Mouse (Mus musculus): ENCODE results near the gene Zdbf2. TPM values are rescaled to one million over a fixed set of nuclear protein-coding genes. Genes with fewer than 3 reads are reported as not detected.

The Zdbf2 gene
- polyA plus RNA-seq, 1 experiment from 2014 or later = 3.1 TPM

GRCm38 (mm10) chr1:63252351-63253209 lies 20.5 kb upstream of the Zdbf2 start:
- Histone ChIP-seq H3K27ac (ENCODE audit: low read length) (no peak overlapping the region), H3K4me2 (replicated peaks; ENCODE audit: low read depth, low read length) (no peak overlapping the region), H3K4me1 (ENCODE audit: insufficient read depth, low read depth, low read length) (no peaks in the 10 kb centered on the region), H3K27me3 (replicated peaks; ENCODE audit: insufficient read depth, low read length) (peaks cover 66% of the 10 kb centered on the region), H3K4me3 (ENCODE audit: low read depth, low read length) (no peak overlapping the region), H3K9ac (replicated peaks; ENCODE audit: low read depth) (no peak overlapping the region), H3K36me3 (ENCODE audit: insufficient read depth, low read length) (no peaks in the 10 kb centered on the region), H3K9me3 (ENCODE audit: low read length) (peaks cover 4% of the 10 kb centered on the region; the same call in 1 of the 2 replicates)
- ATAC-seq (no peak), DNase-seq (ENCODE audit: low spot score) (peak; percentile 27)
- WGBS = 37% methylated on average over 24 of the region's 24 CpGs
- TF ChIP-seq EP300 (IDR thresholded peaks at IDR 0.05) (no peak), CTCF (IDR thresholded peaks at IDR 0.05) (peak; percentile 62)

- H3K4me1 ChIP-seq (ENCODE audit: insufficient read depth, low read depth, low read length) = no peaks in the 10 kb centered on the region
- H3K4me3 ChIP-seq (ENCODE audit: low read depth, low read length) = no peak overlapping the region
- H3K36me3 ChIP-seq (ENCODE audit: insufficient read depth, low read length) = no peaks in the 10 kb centered on the region
- DNase-seq (ENCODE audit: low spot score) = no peak
- 33% methylated on average over 5 of the region's 5 CpGs for WGBS
- TF ChIP-seq CTCF (IDR thresholded peaks at IDR 0.05) (no peak), EP300 (IDR thresholded peaks at IDR 0.05) (no peak)
- peaks cover 4% of the 10 kb centered on the region; the same call in 1 of the 2 replicates for H3K9me3 ChIP-seq (ENCODE audit: low read length)
- H3K27me3 ChIP-seq (replicated peaks; ENCODE audit: insufficient read depth, low read length) = peaks cover 60% of the 10 kb centered on the region
- no peak overlapping the region for H3K4me2 ChIP-seq (replicated peaks; ENCODE audit: low read depth, low read length)
- no peak for ATAC-seq
- no peak overlapping the region for H3K9ac ChIP-seq (replicated peaks; ENCODE audit: low read depth)
- no peak overlapping the region for H3K27ac ChIP-seq (ENCODE audit: low read length)
Measured at GRCm38 (mm10) chr1:63253291-63253690, 19.8 kb upstream of the Zdbf2 start.

- Histone ChIP-seq H3K4me3 (ENCODE audit: low read depth, low read length) (no peak overlapping the region), H3K36me3 (ENCODE audit: insufficient read depth, low read length) (no peaks in the 10 kb centered on the region), H3K27me3 (replicated peaks; ENCODE audit: insufficient read depth, low read length) (peaks cover 49% of the 10 kb centered on the region), H3K4me1 (ENCODE audit: insufficient read depth, low read depth, low read length) (no peaks in the 10 kb centered on the region), H3K9ac (replicated peaks; ENCODE audit: low read depth) (no peak overlapping the region), H3K9me3 (ENCODE audit: low read length) (no peaks in the 10 kb centered on the region), H3K27ac (ENCODE audit: low read length) (no peak overlapping the region), H3K4me2 (replicated peaks; ENCODE audit: low read depth, low read length) (no peak overlapping the region)
- DNase-seq (ENCODE audit: low spot score) (no peak), ATAC-seq (no peak)
- WGBS = 21% methylated on average over 4 of the region's 4 CpGs
- TF ChIP-seq CTCF (IDR thresholded peaks at IDR 0.05) = no peak
- TF ChIP-seq EP300 (IDR thresholded peaks at IDR 0.05) = no peak
Measured at GRCm38 (mm10) chr1:63255101-63255500, 18.0 kb upstream of the Zdbf2 start.

GRCm38 (mm10) chr1:63256083-63256482 lies 17.0 kb upstream of the Zdbf2 start:
- DNase-seq (ENCODE audit: low spot score) (no peak), ATAC-seq (no peak)
- Histone ChIP-seq H3K9me3 (ENCODE audit: low read length) (no peaks in the 10 kb centered on the region), H3K9ac (replicated peaks; ENCODE audit: low read depth) (no peak overlapping the region), H3K27me3 (replicated peaks; ENCODE audit: insufficient read depth, low read length) (peaks cover 58% of the 10 kb centered on the region), H3K36me3 (ENCODE audit: insufficient read depth, low read length) (no peaks in the 10 kb centered on the region), H3K4me2 (replicated peaks; ENCODE audit: low read depth, low read length) (no peak overlapping the region), H3K4me1 (ENCODE audit: insufficient read depth, low read depth, low read length) (no peaks in the 10 kb centered on the region), H3K4me3 (ENCODE audit: low read depth, low read length) (no peak overlapping the region), H3K27ac (ENCODE audit: low read length) (no peak overlapping the region)
- 13% methylated on average over 5 of the region's 5 CpGs for WGBS
- TF ChIP-seq CTCF (IDR thresholded peaks at IDR 0.05) (no peak), EP300 (IDR thresholded peaks at IDR 0.05) (no peak)

- no peaks in the 10 kb centered on the region for H3K9me3 ChIP-seq (ENCODE audit: low read length)
- TF ChIP-seq EP300 (IDR thresholded peaks at IDR 0.05) (no peak), CTCF (IDR thresholded peaks at IDR 0.05) (no peak)
- WGBS = 40% methylated on average over 2 of the region's 2 CpGs
- no peak for DNase-seq (ENCODE audit: low spot score)
- H3K27ac ChIP-seq (ENCODE audit: low read length) = no peak overlapping the region
- no peaks in the 10 kb centered on the region for H3K4me1 ChIP-seq (ENCODE audit: insufficient read depth, low read depth, low read length)
- ATAC-seq = no peak
- H3K4me3 ChIP-seq (ENCODE audit: low read depth, low read length) = no peak overlapping the region
- H3K9ac ChIP-seq (replicated peaks; ENCODE audit: low read depth) = no peak overlapping the region
- no peaks in the 10 kb centered on the region for H3K36me3 ChIP-seq (ENCODE audit: insufficient read depth, low read length)
- no peak overlapping the region for H3K4me2 ChIP-seq (replicated peaks; ENCODE audit: low read depth, low read length)
- H3K27me3 ChIP-seq (replicated peaks; ENCODE audit: insufficient read depth, low read length) = peaks cover 36% of the 10 kb centered on the region
Measured at GRCm38 (mm10) chr1:63258501-63258900, 14.6 kb upstream of the Zdbf2 start.

GRCm38 (mm10) chr1:63259271-63259830 lies 13.7 kb upstream of the Zdbf2 start:
- Histone ChIP-seq H3K4me3 (ENCODE audit: low read depth, low read length) (no peak overlapping the region), H3K9me3 (ENCODE audit: low read length) (no peaks in the 10 kb centered on the region), H3K9ac (replicated peaks; ENCODE audit: low read depth) (no peak overlapping the region), H3K27me3 (replicated peaks; ENCODE audit: insufficient read depth, low read length) (peaks cover 43% of the 10 kb centered on the region), H3K36me3 (ENCODE audit: insufficient read depth, low read length) (no peaks in the 10 kb centered on the region), H3K27ac (ENCODE audit: low read length) (no peak overlapping the region), H3K4me2 (replicated peaks; ENCODE audit: low read depth, low read length) (no peak overlapping the region), H3K4me1 (ENCODE audit: insufficient read depth, low read depth, low read length) (no peaks in the 10 kb centered on the region)
- 38% methylated on average over 11 of the region's 11 CpGs for WGBS
- DNase-seq (ENCODE audit: low spot score) (no peak), ATAC-seq (no peak)
- TF ChIP-seq CTCF (IDR thresholded peaks at IDR 0.05) = no peak
- no peak for TF ChIP-seq EP300 (IDR thresholded peaks at IDR 0.05)
